Mouse (Mus musculus) mouse trophoblast stem cell (cell line): ENCODE data around the gene Lpin1.

Experiments used
- in situ Hi-C, 2 experiments: fragments of 300-500 bp; cut with MseI, MboI; formaldehyde crosslinking; loops; 2 replicates in 1 of 2; 3 replicates in 1 of 2; pipeline ENCODE4 v1.15.1; 2025

The Lpin1 gene

GRCm38 (mm10) chr12:16610936-16611335 is at the start of gene Lpin1:
TSS of gene Lpin1 (minus strand) at chr12:16610966.
- in situ Hi-C loops = no loop called here

DNA sequence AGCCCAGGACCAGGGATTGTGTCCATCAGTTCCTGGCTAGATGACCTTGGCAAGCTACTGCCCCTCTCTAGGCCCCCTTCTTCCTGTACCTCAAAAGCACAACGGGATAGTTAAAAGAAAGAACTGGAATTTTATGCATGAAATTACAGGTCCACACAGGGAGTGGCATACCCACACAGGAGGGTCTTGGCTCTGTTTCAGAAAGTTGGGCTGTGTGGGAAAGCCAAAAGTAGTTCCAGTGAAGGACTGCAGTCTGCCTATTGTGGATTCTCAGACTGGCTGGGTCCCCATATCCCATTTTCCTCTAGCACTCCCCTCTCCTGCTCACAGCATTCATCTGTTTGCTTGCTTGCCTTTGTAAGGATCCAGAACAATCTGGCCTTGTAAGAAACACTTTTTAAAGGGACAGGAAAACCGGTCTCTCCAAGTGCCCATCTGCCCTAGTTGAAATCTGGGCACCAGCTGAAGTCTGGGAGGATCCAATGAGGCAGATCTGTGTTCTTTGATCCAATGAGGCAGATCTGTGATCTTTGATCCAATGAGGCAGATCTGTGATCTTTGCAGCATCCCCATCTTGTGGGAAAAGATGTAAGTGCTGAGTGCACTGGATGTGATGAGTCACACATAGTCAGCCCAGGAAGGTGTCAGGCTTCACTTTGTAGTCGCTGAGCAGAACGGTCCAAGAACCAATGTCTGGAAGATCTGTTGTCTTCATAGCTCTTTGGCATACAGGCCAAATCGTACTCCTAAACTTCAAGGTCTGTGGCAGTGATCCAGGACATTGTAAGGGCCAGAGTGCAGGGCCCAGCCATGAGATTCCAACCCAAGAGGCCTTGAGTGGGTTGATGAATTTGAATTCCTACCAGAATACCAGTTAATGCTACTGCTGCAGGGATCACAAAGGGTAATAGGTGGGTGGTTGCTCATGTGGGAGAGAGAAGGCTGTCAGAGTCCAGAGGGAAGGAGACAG is 46.4 kb upstream of the Lpin1 start:
- in situ Hi-C loops = no loop called here

DNA sequence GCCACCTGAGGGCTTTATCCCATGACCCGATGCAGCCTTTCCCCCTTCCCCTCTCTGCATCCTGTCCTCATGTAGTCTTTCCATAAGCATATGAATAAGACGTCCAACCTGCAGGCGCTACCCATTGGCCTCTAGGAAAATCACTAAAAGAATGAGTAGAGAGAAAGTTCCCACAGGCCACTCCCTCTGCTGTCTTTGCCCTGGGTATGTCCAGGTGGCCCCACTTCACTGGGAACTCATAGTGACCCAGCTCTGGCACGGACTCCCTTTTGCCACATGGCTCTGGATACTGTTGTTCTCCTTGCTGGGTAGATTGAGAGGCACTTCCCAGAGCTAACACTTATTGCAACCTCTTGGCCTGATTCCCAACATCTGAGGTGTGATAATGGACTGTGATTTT is 44.8 kb upstream of the Lpin1 start:
- in situ Hi-C loops = no loop called here

- in situ Hi-C loops = no loop called here
Observed at GRCm38 (mm10) chr12:16653332-16654093, 42.7 kb upstream of the Lpin1 start, which contains the start of gene Ntsr2. TSS of gene Ntsr2 (plus strand) at chr12:16653382.

- in situ Hi-C loops = no loop called here
Observed at GRCm38 (mm10) chr12:16649819-16650218, 39.1 kb upstream of the Lpin1 start.

- in situ Hi-C loops = no loop called here
Observed at GRCm38 (mm10) chr12:16648273-16648672, 37.5 kb upstream of the Lpin1 start.

- in situ Hi-C loops = no loop called here
Observed at GRCm38 (mm10) chr12:16646780-16647409, 36.1 kb upstream of the Lpin1 start.

GRCm38 (mm10) chr12:16644698-16645097 is 33.9 kb upstream of the Lpin1 start:
- in situ Hi-C loops = no loop called here

- in situ Hi-C loops = no loop called here
Observed at GRCm38 (mm10) chr12:16643508-16644345, 33.0 kb upstream of the Lpin1 start.

- in situ Hi-C loops = no loop called here
Observed at GRCm38 (mm10) chr12:16642000-16642399, 31.2 kb upstream of the Lpin1 start.

GRCm38 (mm10) chr12:16640075-16640474 is 29.3 kb upstream of the Lpin1 start:
- in situ Hi-C loops = no loop called here

- in situ Hi-C loops = loop anchor here (5.0 kb wide), 2 partner anchors 67 to 72 kb away; no protein-coding TSS in a partner anchor
Observed at GRCm38 (mm10) chr12:16639078-16639771, 28.5 kb upstream of the Lpin1 start.

DNA sequence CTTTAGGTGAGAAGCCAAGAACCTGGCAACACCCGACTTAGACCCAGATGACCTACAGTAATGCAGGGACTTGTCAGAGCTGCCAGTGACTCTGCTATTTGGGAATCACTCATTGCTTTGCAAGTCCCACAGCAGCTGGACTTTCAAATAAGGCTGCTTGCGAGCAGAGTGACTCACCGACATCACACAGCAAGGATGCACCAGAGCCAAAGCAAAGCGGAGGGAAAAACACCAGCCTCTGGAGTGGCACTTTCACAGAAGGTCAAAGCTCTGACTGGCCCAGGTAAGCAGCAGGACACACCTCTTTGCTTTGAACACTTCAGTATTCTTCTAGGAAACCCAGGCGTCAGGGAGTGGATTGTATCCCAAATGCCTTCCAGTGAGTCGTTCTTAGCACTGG is 25.1 kb upstream of the Lpin1 start:
- in situ Hi-C loops = loop anchor here (5.0 kb wide), 2 partner anchors 64 to 69 kb away; no protein-coding TSS in a partner anchor

DNA sequence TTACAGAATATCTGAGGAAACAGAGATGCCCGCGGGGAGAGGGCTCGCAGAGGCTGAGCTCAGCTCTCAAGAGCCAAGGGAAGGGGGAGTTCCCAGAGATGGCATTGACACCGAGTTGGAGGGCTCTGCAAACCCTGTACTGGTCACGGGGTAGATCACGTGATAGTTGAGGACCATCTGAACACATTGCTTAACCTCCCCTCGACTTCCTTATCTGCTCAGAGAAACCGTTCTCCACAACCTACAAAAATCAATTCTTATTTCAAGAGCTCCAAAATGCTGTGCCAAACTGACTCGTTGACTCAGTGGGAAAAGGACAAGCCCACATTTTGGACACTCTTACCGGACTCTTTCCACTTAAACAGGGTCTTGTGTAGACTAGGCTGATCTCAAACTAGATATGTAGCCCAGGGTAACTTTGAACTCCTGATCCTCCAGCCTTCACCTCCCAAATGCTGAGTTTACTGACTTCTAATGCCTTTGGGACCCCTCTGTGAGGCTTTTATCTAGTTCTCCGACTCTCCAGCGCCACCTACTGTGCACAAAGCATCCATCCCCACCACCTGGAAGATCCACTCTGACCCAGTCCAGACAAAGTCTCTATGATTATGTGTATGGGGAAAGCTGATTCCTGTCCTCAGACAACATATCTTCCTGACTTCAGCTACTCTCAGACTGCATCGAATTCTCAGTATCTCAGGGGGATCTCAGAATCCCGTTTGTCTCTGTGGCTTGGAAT is 23.5 kb upstream of the Lpin1 start:
- in situ Hi-C loops = no loop called here

DNA sequence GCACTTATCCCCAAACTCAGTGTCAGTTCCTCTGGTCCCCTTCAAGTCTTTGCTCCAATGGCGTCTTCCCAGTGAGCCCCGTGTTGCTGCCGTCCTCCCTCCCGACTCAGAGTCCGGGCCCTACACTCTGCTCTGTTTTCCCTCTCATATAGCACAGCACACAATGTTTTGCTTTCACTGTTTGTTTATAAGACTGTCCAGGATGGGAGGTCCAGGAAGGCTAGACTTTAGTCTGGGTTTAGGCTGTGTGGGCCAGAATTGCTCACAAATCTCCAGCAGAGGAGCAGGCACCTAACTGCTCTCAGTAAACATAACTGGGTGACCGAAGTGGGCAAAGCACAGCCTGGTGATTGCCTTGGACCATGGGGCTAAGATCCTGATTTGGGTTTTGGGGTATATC is 22.5 kb upstream of the Lpin1 start:
- in situ Hi-C loops = no loop called here

DNA sequence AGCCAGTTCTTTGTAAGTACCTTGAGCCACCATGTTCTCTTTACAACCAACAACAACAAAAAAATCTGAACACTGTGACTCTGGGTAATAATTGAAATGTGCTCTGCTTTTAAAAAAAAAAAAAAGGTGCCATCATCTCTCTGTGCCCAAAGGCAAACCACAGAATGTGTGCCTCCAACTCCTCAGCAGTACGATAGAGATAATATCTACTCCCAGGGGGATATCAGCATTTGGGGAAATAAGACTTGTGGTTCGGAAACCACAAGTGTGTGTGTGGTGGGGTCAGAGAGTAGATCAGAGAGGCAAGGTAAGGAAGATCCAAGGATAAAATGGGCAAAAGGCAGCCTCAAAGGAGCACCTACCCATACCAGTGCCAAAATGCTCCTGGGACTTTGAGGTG is 20.7 kb upstream of the Lpin1 start:
- in situ Hi-C loops = no loop called here

- in situ Hi-C loops = no loop called here
Observed at GRCm38 (mm10) chr12:16630866-16631185, 20.1 kb upstream of the Lpin1 start.

GRCm38 (mm10) chr12:16630152-16630865 is 19.5 kb upstream of the Lpin1 start:
- in situ Hi-C loops = no loop called here

GRCm38 (mm10) chr12:16620230-16620629 is 9.5 kb upstream of the Lpin1 start:
- in situ Hi-C loops = no loop called here
